Mouse (Mus musculus): ENCODE data around the gene Egln2. TPM values are rescaled to one million over a fixed set of nuclear protein-coding genes. Genes with fewer than 3 reads are reported as not detected.

The Egln2 gene
- polyA plus RNA-seq, 1 experiment from 2014 or later: 73.0 TPM

GRCm38 (mm10) chr7:27185986-27186385, 19.4 kb upstream of the Egln2 start:
- H3K36me3 ChIP-seq: peaks cover 77% of the 10 kb centered on the region
- 85% methylated on average over 5 of the region's 5 CpGs for WGBS
- no peaks in the 10 kb centered on the region for H3K27me3 ChIP-seq (ENCODE audit: insufficient read depth, poor library complexity, severe bottlenecking)
- H3K27ac ChIP-seq: no peak overlapping the region
- DNase-seq (ENCODE audit: low spot score): no peak
- no peaks in the 10 kb centered on the region for H3K9me3 ChIP-seq
- H3K4me3 ChIP-seq: no peak overlapping the region
- no peaks in the 10 kb centered on the region for H3K4me1 ChIP-seq

GRCm38 (mm10) chr7:27184964-27185363, 18.4 kb upstream of the Egln2 start:
- Histone ChIP-seq H3K27me3 (ENCODE audit: insufficient read depth, poor library complexity, severe bottlenecking) (no peaks in the 10 kb centered on the region), H3K4me1 (no peaks in the 10 kb centered on the region), H3K36me3 (peaks cover 67% of the 10 kb centered on the region), H3K4me3 (no peak overlapping the region), H3K27ac (no peak overlapping the region), H3K9me3 (no peaks in the 10 kb centered on the region)
- WGBS: 66% methylated on average over 3 of the region's 3 CpGs
- no peak for DNase-seq (ENCODE audit: low spot score)

- no peak for DNase-seq (ENCODE audit: low spot score)
- no peak overlapping the region for H3K4me3 ChIP-seq
- H3K4me1 ChIP-seq: peaks cover 3% of the 10 kb centered on the region; the same call in 1 of the 2 replicates
- H3K27me3 ChIP-seq (ENCODE audit: insufficient read depth, poor library complexity, severe bottlenecking): no peaks in the 10 kb centered on the region
- H3K9me3 ChIP-seq: no peaks in the 10 kb centered on the region
- WGBS: 92% methylated on average over 1 of the region's 1 CpGs
- no peak overlapping the region for H3K27ac ChIP-seq
- H3K36me3 ChIP-seq: peaks cover 42% of the 10 kb centered on the region
Observed at GRCm38 (mm10) chr7:27182498-27182897, 15.9 kb upstream of the Egln2 start.

- Histone ChIP-seq H3K27ac (no peak within 1 kb of the TSS), H3K4me3 (no peak within 1 kb of the TSS), H3K9me3 (no peaks in the 10 kb centered on the region), H3K27me3 (ENCODE audit: insufficient read depth, poor library complexity, severe bottlenecking) (no peaks in the 10 kb centered on the region), H3K4me1 (peaks cover 3% of the 10 kb centered on the region; the same call in 1 of the 2 replicates), H3K36me3 (peaks cover 28% of the 10 kb centered on the region)
- DNase-seq (ENCODE audit: low spot score): no peak
- WGBS: 68% methylated on average over 14 of the region's 14 CpGs
Observed at GRCm38 (mm10) chr7:27180837-27181695, 14.5 kb upstream of the Egln2 start, which contains the start of the genes Gm21983 and Mia. Gene Gm21983, minus strand, starts transcription at chr7:27181086. Gene Mia, minus strand, starts transcription at chr7:27181157.

- Histone ChIP-seq H3K9me3 (no peaks in the 10 kb centered on the region), H3K27ac (no peak overlapping the region), H3K36me3 (peaks cover 24% of the 10 kb centered on the region), H3K4me3 (no peak overlapping the region), H3K4me1 (peaks cover 3% of the 10 kb centered on the region; the same call in 1 of the 2 replicates), H3K27me3 (ENCODE audit: insufficient read depth, poor library complexity, severe bottlenecking) (no peaks in the 10 kb centered on the region)
- WGBS: 79% methylated on average over 5 of the region's 5 CpGs
- DNase-seq (ENCODE audit: low spot score): no peak
Observed at GRCm38 (mm10) chr7:27180036-27180435, 13.4 kb upstream of the Egln2 start.

GRCm38 (mm10) chr7:27179217-27179918, 12.8 kb upstream of the Egln2 start:
- Histone ChIP-seq H3K27ac (peak overlapping the region; percentile 92), H3K36me3 (peaks cover 24% of the 10 kb centered on the region), H3K4me1 (peaks cover 3% of the 10 kb centered on the region; the same call in 1 of the 2 replicates), H3K27me3 (ENCODE audit: insufficient read depth, poor library complexity, severe bottlenecking) (no peaks in the 10 kb centered on the region), H3K4me3 (peak overlapping the region; percentile 76), H3K9me3 (no peaks in the 10 kb centered on the region)
- WGBS: 45% methylated on average over 16 of the region's 16 CpGs
- no peak for DNase-seq (ENCODE audit: low spot score)

GRCm38 (mm10) chr7:27178324-27179216, 12.0 kb upstream of the Egln2 start, which contains the start of gene Rab4b:
Gene Rab4b, minus strand, starts transcription at chr7:27178896.
- H3K36me3 ChIP-seq: peaks cover 26% of the 10 kb centered on the region
- peak; percentile 100 for DNase-seq (ENCODE audit: low spot score)
- H3K4me1 ChIP-seq: peaks cover 3% of the 10 kb centered on the region; the same call in 1 of the 2 replicates
- no peaks in the 10 kb centered on the region for H3K9me3 ChIP-seq
- WGBS: under 1% methylated on average over 53 of the region's 53 CpGs
- H3K4me3 ChIP-seq: peak within 1 kb of the TSS; percentile 76
- peak within 1 kb of the TSS; percentile 92 for H3K27ac ChIP-seq
- H3K27me3 ChIP-seq (ENCODE audit: insufficient read depth, poor library complexity, severe bottlenecking): no peaks in the 10 kb centered on the region

GRCm38 (mm10) chr7:27177942-27178323, 11.3 kb upstream of the Egln2 start:
- 24% methylated on average over 4 of the region's 4 CpGs for WGBS
- Histone ChIP-seq H3K9me3 (no peaks in the 10 kb centered on the region), H3K36me3 (peaks cover 26% of the 10 kb centered on the region), H3K27me3 (ENCODE audit: insufficient read depth, poor library complexity, severe bottlenecking) (no peaks in the 10 kb centered on the region), H3K4me1 (peaks cover 3% of the 10 kb centered on the region; the same call in 1 of the 2 replicates), H3K27ac (peak overlapping the region; percentile 92), H3K4me3 (peak overlapping the region; percentile 76)
- no peak for DNase-seq (ENCODE audit: low spot score)

GRCm38 (mm10) chr7:27174896-27175295, 8.3 kb upstream of the Egln2 start:
- 92% methylated on average over 7 of the region's 7 CpGs for WGBS
- peaks cover 3% of the 10 kb centered on the region; the same call in 1 of the 2 replicates for H3K4me1 ChIP-seq

GRCm38 (mm10) chr7:27174496-27174895, 7.9 kb upstream of the Egln2 start:
- DNase-seq (ENCODE audit: low spot score): no peak
- Histone ChIP-seq H3K9me3 (no peaks in the 10 kb centered on the region), H3K27me3 (ENCODE audit: insufficient read depth, poor library complexity, severe bottlenecking) (no peaks in the 10 kb centered on the region), H3K27ac (no peak overlapping the region), H3K4me1 (peaks cover 3% of the 10 kb centered on the region; the same call in 1 of the 2 replicates), H3K4me3 (no peak overlapping the region), H3K36me3 (peaks cover 39% of the 10 kb centered on the region)
- WGBS: 92% methylated on average over 15 of the region's 15 CpGs

More at GRCm38 (mm10) chr7:27174896-27175295, 8.3 kb upstream of the Egln2 start:
- peaks cover 39% of the 10 kb centered on the region for H3K36me3 ChIP-seq
- H3K27ac ChIP-seq: no peak overlapping the region
- no peak overlapping the region for H3K4me3 ChIP-seq
- no peak for DNase-seq (ENCODE audit: low spot score)
- no peaks in the 10 kb centered on the region for H3K27me3 ChIP-seq (ENCODE audit: insufficient read depth, poor library complexity, severe bottlenecking)
- no peaks in the 10 kb centered on the region for H3K9me3 ChIP-seq

- Histone ChIP-seq H3K4me3 (no peak overlapping the region), H3K27me3 (ENCODE audit: insufficient read depth, poor library complexity, severe bottlenecking) (no peaks in the 10 kb centered on the region), H3K36me3 (peaks cover 43% of the 10 kb centered on the region), H3K4me1 (peaks cover 9% of the 10 kb centered on the region; the same call in 1 of the 2 replicates), H3K27ac (no peak overlapping the region), H3K9me3 (no peaks in the 10 kb centered on the region)
- no peak for DNase-seq (ENCODE audit: low spot score)
- 88% methylated on average over 3 of the region's 3 CpGs for WGBS
Observed at GRCm38 (mm10) chr7:27170981-27171380, 4.4 kb upstream of the Egln2 start.

- WGBS: 86% methylated on average over 5 of the region's 5 CpGs
- peaks cover 32% of the 10 kb centered on the region for H3K4me1 ChIP-seq
- no peak for DNase-seq (ENCODE audit: low spot score)
- H3K27me3 ChIP-seq (ENCODE audit: insufficient read depth, poor library complexity, severe bottlenecking): no peaks in the 10 kb centered on the region
- H3K36me3 ChIP-seq: peaks cover 41% of the 10 kb centered on the region
- H3K4me3 ChIP-seq: no peak overlapping the region
- H3K27ac ChIP-seq: no peak overlapping the region
- no peaks in the 10 kb centered on the region for H3K9me3 ChIP-seq
Observed at GRCm38 (mm10) chr7:27168371-27168770, 1.8 kb upstream of the Egln2 start.
